Mouse (Mus musculus) lung, embryonic 15.5 days (tissue): ENCODE results near the gene Gdpgp1. TPM values are rescaled to one million over a fixed set of nuclear protein-coding genes. Genes with fewer than 3 reads are reported as not detected.

ENCODE experiments used
- ATAC-seq: fragments of 200-750 bp; cut with Nextera tagmentation; 2 replicates; pipeline ENCODE4 v1.8.0; 2017; ENCODE audit warnings: moderate number of reproducible peaks, borderline replicate concordance; ENCODE audit not compliant: low FRiP score, low TSS enrichment; ENCODE audit errors: extremely low read depth
- H3K27ac ChIP-seq: fragments of 300-500 bp; sonication (generic); 2 replicates; pipeline ENCODE4 v1.5.1; 2015; ENCODE audit warnings: moderate library complexity, mild to moderate bottlenecking, inconsistent platforms
- H3K27me3 ChIP-seq: fragments of 300-500 bp; sonication (generic); 2 replicates; pipeline ENCODE4 v1.6.1; 2015; ENCODE audit warnings: inconsistent platforms
- H3K36me3 ChIP-seq: fragments of 300-500 bp; sonication (generic); 2 replicates; pipeline ENCODE4 v1.6.1; 2015; ENCODE audit warnings: inconsistent platforms
- H3K4me1 ChIP-seq: fragments of 300-500 bp; sonication (generic); 2 replicates; pipeline ENCODE4 v1.6.1; 2015; ENCODE audit warnings: inconsistent platforms
- H3K4me2 ChIP-seq: fragments of 300-500 bp; sonication (generic); 2 replicates; pipeline ENCODE4 v1.6.1; 2015; ENCODE audit warnings: inconsistent platforms, mild to moderate bottlenecking, moderate library complexity
- H3K4me3 ChIP-seq: fragments of 300-500 bp; sonication (generic); 2 replicates; pipeline ENCODE4 v1.5.1; 2015; ENCODE audit warnings: mild to moderate bottlenecking, inconsistent platforms
- H3K9ac ChIP-seq: fragments of 300-500 bp; sonication (generic); 2 replicates; pipeline ENCODE4 v1.6.1; 2015; ENCODE audit warnings: inconsistent platforms
- H3K9me3 ChIP-seq: fragments of 300-500 bp; sonication (generic); 2 replicates; pipeline ENCODE4 v1.6.1; 2016; ENCODE audit warnings: inconsistent platforms
- WGBS: fragments of 180-500 bp; shearing (Covaris S2); methylation state at CpG from one replicate; pipeline ENCODE4 v1.1.7; 2015; 5-methylcytosine and 5-hydroxymethylcytosine counted together
- polyA plus RNA-seq: library from polyadenylated mRNA; unstranded; fragments of >200 nt; fragmentation: Nextera tagmentation; extraction: Ambion mirVana; gene quantifications from 2 replicates; pipeline ENCODE4 v1.2.1, GENCODE M21; 2015

The Gdpgp1 gene
- polyA plus RNA-seq, 1 experiment from 2014 or later = 4.0 TPM

DNA sequence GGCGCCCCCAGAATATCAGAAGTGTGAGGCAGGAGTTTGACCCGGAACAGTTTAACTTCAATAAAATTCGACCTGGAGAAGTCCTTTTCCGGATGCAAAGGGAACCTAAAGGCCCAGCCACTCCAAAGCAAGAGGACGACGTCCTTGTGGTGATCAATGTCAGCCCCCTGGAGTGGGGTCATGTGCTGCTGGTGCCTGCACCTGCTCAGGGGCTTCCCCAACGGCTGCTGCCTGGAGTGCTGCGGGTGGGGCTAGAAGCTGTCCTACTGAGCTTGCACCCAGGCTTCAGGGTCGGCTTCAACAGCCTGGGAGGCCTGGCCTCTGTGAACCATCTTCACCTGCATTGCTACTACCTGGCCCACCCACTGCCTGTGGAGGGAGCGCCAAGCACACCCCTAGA, 5.9 kb downstream of the Gdpgp1 start:
- Histone ChIP-seq H3K4me3 (no peak overlapping the region), H3K36me3 (peaks cover 25% of the 10 kb centered on the region), H3K27me3 (no peaks in the 10 kb centered on the region), H3K27ac (no peak overlapping the region), H3K4me2 (no peak overlapping the region), H3K9me3 (no peaks in the 10 kb centered on the region), H3K4me1 (peaks cover 9% of the 10 kb centered on the region), H3K9ac (no peak overlapping the region)
- ATAC-seq = no peak
- 90% methylated on average over 10 of the region's 10 CpGs for WGBS

DNA sequence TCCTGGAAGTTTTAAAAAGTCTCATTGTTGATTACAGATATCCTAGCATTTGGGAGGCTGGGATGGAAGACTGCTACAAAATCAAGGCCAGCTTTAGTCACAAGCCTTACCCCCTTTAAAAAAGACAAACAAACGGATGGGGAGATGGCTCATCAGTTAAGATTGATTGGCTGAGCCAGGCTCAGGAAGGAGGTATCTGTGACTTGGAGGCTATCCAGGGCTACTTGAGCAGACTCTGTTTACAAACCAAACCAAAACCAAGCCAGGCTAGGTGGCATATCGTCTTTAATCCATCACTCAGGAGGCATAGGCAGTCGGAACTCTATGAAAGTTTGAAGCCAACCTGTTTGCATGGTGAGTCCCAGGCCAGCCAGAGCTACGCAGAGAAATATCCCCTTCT, 9.0 kb downstream of the Gdpgp1 start:
- 45% methylated on average over 4 of the region's 4 CpGs for WGBS
- ATAC-seq = no peak
- Histone ChIP-seq H3K9ac (no peak overlapping the region), H3K27me3 (no peaks in the 10 kb centered on the region), H3K9me3 (no peaks in the 10 kb centered on the region), H3K4me1 (0 out of 2 replicates have a peak, but pooled peaks cover 3% of the 10 kb centered on the region), H3K36me3 (peaks cover 25% of the 10 kb centered on the region), H3K27ac (peak overlapping the region; percentile 34), H3K4me3 (no peak overlapping the region), H3K4me2 (no peak overlapping the region)

DNA sequence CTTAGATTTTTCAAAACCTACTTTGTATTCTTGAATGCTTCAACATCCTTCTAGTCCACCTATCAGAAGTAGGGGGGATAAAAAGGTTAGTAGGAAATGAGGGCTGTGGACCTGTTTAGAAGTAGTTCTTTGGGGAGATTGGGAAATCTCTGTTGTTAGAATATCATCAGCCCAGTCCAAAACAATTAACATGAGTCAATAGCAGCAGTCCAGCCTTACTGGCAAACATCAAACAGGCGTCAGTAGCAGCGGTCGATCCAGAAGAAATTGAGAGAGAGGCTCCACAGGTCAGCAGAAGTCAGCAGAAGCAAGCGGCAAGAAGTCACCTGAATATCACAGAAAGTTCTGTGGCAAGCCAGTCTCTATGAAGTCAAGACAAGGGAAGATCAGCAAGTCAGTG, 12.2 kb downstream of the Gdpgp1 start:
- WGBS = 89% methylated on average over 4 of the region's 4 CpGs
- no peak overlapping the region for H3K4me2 ChIP-seq
- 0 out of 2 replicates have a peak, but pooled peaks cover 3% of the 10 kb centered on the region for H3K4me1 ChIP-seq
- H3K9ac ChIP-seq = no peak overlapping the region
- no peak overlapping the region for H3K4me3 ChIP-seq
- H3K27ac ChIP-seq = no peak overlapping the region
- H3K36me3 ChIP-seq = peaks cover 10% of the 10 kb centered on the region; the same call in 1 of the 2 replicates
- H3K27me3 ChIP-seq = no peaks in the 10 kb centered on the region
- H3K9me3 ChIP-seq = no peaks in the 10 kb centered on the region
- no peak for ATAC-seq

DNA sequence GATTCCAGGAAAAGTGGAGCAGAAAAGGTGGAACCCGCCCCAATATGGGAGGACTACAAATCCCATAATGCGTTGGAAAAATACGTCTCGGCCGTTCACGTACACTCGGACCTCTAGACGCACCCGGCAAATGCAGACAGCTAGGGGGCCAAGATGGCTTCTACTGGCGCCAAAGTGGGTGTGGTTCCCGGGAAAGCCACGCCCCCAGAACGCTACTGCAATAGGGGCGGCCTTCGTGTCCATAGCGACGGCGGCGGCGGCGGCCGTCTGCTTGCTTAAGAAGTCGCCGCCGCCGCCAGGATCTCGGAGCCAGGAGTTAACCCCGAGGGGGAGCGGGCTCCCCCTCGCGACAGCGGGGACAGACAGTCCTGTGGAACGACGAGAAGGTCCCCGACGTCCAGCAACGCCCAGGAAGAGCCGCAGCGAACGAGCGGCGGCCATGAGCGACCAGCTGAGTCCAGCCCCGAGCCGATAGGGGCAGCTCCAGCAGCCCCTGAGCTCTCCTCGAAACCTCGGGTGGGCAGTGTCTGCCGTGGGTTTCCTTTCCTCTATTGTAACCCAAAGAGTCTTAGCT, 13.6 kb downstream of the Gdpgp1 start, which contains the start of gene Ttll13:
Gene Ttll13, plus strand, starts transcription at position 229 of the 574 bp plus-strand sequence.
- no peaks in the 10 kb centered on the region for H3K9me3 ChIP-seq
- H3K36me3 ChIP-seq = no peaks in the 10 kb centered on the region
- peak within 1 kb of the TSS; percentile 79 for H3K4me2 ChIP-seq
- H3K27ac ChIP-seq = peak within 1 kb of the TSS; percentile 87
- H3K27me3 ChIP-seq = no peaks in the 10 kb centered on the region
- 0% methylated on average over 48 of the region's 48 CpGs for WGBS
- peak within 1 kb of the TSS; percentile 68 for H3K9ac ChIP-seq
- H3K4me1 ChIP-seq = 0 out of 2 replicates have a peak, but pooled peaks cover 3% of the 10 kb centered on the region
- H3K4me3 ChIP-seq = peak within 1 kb of the TSS; percentile 60
- peak; percentile 99 for ATAC-seq

DNA sequence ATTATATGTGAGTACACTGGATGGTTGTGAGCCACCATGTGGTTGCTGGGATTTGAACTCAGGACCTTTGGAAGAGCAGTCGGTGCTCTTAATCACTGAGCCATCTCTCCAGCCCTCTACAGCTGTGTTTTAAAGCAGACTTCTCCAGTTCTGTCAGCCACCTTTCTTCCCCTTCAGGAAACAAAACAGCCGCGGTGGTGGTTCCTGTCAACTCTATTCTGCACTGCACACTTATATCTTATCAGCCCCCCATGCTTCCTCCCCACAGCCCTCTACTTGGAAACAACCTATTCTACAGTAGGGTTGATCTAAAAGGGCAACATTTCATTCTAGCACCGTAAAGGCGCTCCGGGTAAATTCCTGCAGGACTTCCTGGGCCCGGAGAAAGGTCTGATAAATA, 14.2 kb downstream of the Gdpgp1 start:
- H3K27ac ChIP-seq = no peak overlapping the region
- peak overlapping the region; percentile 79 for H3K4me2 ChIP-seq
- no peaks in the 10 kb centered on the region for H3K9me3 ChIP-seq
- no peak for ATAC-seq
- H3K4me1 ChIP-seq = 0 out of 2 replicates have a peak, but pooled peaks cover 3% of the 10 kb centered on the region
- 38% methylated on average over 7 of the region's 7 CpGs for whole genome bisulfite sequencing
- H3K27me3 ChIP-seq = no peaks in the 10 kb centered on the region
- H3K36me3 ChIP-seq = no peaks in the 10 kb centered on the region
- no peak overlapping the region for H3K9ac ChIP-seq
- H3K4me3 ChIP-seq = peak overlapping the region; percentile 60

DNA sequence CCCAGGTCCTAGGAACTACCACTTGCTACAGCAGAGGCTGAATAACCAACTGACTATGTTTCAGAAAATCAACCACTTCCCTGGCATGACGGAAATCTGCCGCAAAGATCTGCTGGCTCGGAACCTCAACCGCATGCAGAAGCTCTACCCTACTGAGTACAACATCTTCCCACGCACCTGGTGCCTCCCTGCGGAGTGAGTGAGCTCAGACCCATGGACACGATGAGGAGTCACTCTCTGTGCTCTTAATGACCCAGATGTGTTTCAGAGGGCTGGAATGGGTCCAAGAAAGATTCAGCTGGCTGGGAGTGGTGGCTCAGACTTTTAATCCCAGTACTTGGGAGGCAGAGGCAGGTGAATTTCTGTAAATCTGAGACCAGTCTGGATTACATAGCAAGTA, 19.8 kb downstream of the Gdpgp1 start:
- no peaks in the 10 kb centered on the region for H3K36me3 ChIP-seq
- H3K9me3 ChIP-seq = no peaks in the 10 kb centered on the region
- H3K9ac ChIP-seq = no peak overlapping the region
- no peaks in the 10 kb centered on the region for H3K4me1 ChIP-seq
- H3K27me3 ChIP-seq = no peaks in the 10 kb centered on the region
- H3K27ac ChIP-seq = no peak overlapping the region
- WGBS = 81% methylated on average over 7 of the region's 7 CpGs
- H3K4me3 ChIP-seq = no peak overlapping the region
- H3K4me2 ChIP-seq = no peak overlapping the region
- ATAC-seq = no peak

DNA sequence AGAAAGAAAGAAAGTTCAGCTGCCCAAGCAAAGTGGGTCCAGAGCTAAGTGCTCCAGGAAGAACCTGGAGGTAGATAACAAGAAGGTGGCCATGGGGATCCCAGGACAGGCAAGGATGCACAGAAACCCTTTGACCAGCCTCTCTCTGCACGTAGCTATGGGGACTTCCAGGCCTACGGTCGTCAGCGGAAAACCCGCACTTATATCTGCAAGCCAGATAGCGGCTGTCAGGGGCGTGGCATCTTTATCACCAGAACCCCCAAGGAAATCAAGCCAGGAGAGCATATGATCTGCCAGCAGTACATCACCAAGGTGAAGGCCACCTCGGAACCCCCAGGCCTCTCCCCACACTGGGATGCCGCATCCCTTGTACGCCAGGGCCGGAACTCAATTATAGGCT, 20.2 kb downstream of the Gdpgp1 start:
- Histone ChIP-seq H3K36me3 (no peaks in the 10 kb centered on the region), H3K9ac (no peak overlapping the region), H3K9me3 (no peaks in the 10 kb centered on the region), H3K4me1 (no peaks in the 10 kb centered on the region), H3K4me3 (no peak overlapping the region), H3K27ac (no peak overlapping the region), H3K27me3 (no peaks in the 10 kb centered on the region), H3K4me2 (no peak overlapping the region)
- WGBS = 83% methylated on average over 11 of the region's 11 CpGs
- ATAC-seq = no peak

DNA sequence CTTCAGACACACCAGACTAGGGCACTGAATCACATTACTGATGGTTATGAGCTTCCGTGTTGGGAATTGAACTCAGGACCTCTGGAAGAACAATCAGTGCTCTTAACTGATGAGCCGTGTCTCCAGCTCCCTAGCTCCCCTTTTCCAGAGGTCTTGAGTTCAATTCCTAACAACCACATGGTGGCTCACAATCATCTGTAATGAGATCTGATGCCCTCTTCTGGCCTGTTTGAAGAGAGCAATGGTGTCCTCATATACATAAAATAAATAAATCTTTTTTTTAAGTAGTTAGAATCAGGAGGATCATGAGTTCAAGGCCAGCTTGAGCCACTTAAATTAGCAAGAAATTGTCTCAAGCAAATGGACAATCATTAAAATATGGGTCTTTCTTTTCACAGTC, 23.3 kb downstream of the Gdpgp1 start:
- Histone ChIP-seq H3K9me3 (no peaks in the 10 kb centered on the region), H3K9ac (no peak overlapping the region), H3K36me3 (no peaks in the 10 kb centered on the region), H3K4me1 (peaks cover 7% of the 10 kb centered on the region), H3K4me2 (no peak overlapping the region), H3K4me3 (no peak overlapping the region), H3K27me3 (peaks cover 5% of the 10 kb centered on the region; the same call in 1 of the 2 replicates), H3K27ac (no peak overlapping the region)
- ATAC-seq = no peak
- WGBS = 67% methylated on average over 2 of the region's 2 CpGs

DNA sequence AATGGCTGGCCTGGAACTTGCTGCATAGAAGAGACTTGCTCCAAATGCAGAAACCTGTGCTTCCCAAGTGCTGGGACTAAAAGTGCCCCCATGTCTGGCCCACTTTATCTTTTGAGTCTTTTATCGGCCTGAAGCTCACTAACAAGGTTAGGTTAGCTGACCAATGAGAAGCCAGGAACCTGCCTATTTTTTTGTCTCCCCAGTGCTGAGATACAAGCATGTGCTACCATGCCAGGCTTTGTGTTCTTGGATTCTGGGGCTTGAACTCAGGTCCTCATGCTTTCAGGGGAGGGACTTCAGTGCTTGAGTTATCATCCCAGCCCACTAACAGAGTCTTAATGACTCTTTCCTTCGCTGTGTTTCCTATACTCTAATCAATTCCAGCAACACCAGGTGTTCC, 25.0 kb downstream of the Gdpgp1 start:
- WGBS = 65% methylated on average over 2 of the region's 2 CpGs

DNA sequence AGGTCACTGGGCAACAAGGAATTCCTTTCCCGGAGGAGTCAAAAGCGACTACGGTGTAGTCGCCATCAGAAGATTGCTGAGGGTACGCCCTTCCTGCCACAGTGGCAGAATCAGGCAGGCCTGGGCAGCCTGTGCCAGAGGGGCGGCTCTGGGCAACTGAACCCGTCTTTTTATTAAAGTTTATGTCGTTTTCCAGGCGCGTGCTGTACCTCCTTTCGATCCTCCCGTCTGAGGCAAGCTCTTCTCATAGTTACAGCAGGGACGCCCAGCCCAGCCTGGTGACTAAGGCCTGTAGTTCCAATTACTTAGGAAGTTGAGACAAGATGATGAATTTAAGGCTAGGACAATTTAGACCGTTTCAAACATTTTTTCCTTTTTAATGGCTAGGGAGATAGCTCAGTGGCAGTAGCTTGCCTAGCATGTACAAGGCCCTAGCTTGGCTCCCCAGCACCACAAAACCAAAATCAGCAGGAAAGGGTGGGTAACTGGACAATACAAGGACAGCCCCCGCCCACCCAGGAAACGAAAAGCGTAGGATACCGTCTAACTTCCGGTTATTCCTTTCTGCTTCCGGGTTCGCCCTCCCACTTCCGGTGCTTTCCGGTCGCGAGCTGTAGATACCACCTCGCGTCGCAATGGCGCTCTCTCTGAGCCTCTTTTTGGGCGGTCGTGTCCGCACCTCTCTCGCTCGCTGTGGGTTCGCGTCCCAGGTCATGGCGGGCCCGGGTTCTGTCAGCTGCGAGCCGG, 28.1 kb downstream of the Gdpgp1 start, which contains the start of gene Ngrn:
Gene Ngrn, plus strand, starts transcription at position 591 of the 747 bp plus-strand sequence.
- peak; percentile 87; the same call in 1 of the 2 replicates for ATAC-seq
- WGBS = 22% methylated on average over 40 of the region's 40 CpGs
- H3K4me2 ChIP-seq = peak within 1 kb of the TSS; percentile 83
- H3K36me3 ChIP-seq = peaks cover 25% of the 10 kb centered on the region
- H3K9me3 ChIP-seq = no peaks in the 10 kb centered on the region
- peaks cover 5% of the 10 kb centered on the region; the same call in 1 of the 2 replicates for H3K27me3 ChIP-seq
- peaks cover 14% of the 10 kb centered on the region for H3K4me1 ChIP-seq
- H3K4me3 ChIP-seq = peak within 1 kb of the TSS; percentile 63
- H3K9ac ChIP-seq = peak within 1 kb of the TSS; percentile 71
- H3K27ac ChIP-seq = peak within 1 kb of the TSS; percentile 72

More for the DNA sequence above, 25.0 kb downstream of the Gdpgp1 start:
- peaks cover 5% of the 10 kb centered on the region; the same call in 1 of the 2 replicates for H3K27me3 ChIP-seq
- H3K27ac ChIP-seq = no peak overlapping the region
- peaks cover 14% of the 10 kb centered on the region for H3K4me1 ChIP-seq
- H3K36me3 ChIP-seq = no peaks in the 10 kb centered on the region
- no peaks in the 10 kb centered on the region for H3K9me3 ChIP-seq
- no peak overlapping the region for H3K4me2 ChIP-seq
- no peak overlapping the region for H3K4me3 ChIP-seq
- H3K9ac ChIP-seq = no peak overlapping the region
- ATAC-seq = no peak

DNA sequence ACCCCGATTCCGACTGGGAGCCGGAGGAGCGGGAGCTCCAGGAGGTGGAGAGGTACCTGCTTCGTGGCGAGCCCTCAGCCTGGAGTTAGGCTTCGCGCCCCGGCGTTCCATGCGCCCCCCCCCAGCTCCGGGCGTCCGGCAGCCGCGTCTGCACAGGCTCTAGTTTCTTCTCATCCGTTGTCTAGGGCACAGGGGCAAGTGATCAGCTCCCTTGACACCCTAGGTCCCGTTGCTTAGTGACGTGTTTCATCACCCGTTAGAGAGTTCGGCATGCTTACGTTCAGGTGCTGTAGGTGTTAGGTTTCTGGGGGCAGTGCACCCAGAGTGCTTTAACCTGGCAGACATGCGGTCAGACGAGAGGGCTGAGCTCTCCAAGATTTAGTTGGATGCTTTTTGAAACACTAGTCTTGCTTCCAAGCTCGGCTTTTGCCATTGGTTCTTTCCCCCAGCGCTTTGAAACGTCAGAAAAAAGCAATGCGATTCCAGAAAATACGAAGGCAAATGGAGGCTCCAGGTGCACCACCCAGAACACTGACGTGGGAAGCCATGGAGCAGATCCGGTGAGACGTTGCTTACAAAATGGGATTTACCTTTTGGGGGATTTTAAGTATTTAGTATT, 28.8 kb downstream of the Gdpgp1 start:
- H3K36me3 ChIP-seq = peaks cover 31% of the 10 kb centered on the region
- H3K4me1 ChIP-seq = peaks cover 14% of the 10 kb centered on the region
- H3K27ac ChIP-seq = peak overlapping the region; percentile 72
- peak; percentile 51; the same call in 1 of the 2 replicates for ATAC-seq
- peak overlapping the region; percentile 83 for H3K4me2 ChIP-seq
- H3K9ac ChIP-seq = peak overlapping the region; percentile 71
- peak overlapping the region; percentile 63 for H3K4me3 ChIP-seq
- H3K9me3 ChIP-seq = no peaks in the 10 kb centered on the region
- peaks cover 5% of the 10 kb centered on the region; the same call in 1 of the 2 replicates for H3K27me3 ChIP-seq
- WGBS = 1% methylated on average over 31 of the region's 32 CpGs
